Mouse (Mus musculus) heart, embryonic 14.5 days (tissue): ENCODE results near the gene Ngp. TPM values are rescaled to one million over a fixed set of nuclear protein-coding genes. Genes with fewer than 3 reads are reported as not detected.

Source experiments
- ATAC-seq: fragments of 200-750 bp; cut with Nextera tagmentation; 2 replicates; pipeline ENCODE4 v1.8.0; 2017; ENCODE audit warnings: low read depth, moderate TSS enrichment; ENCODE audit not compliant: insufficient number of reproducible peaks, insufficient read depth, low FRiP score
- H3K27ac ChIP-seq, 2 experiments: fragments of 200-500 bp in 1 of 2; fragments of 300-500 bp in 1 of 2; sonication (generic) in 1 of 2; replicated peaks in 1 of 2; 2 replicates each; pipeline ENCODE4 v1.5.1; 2012 to 2014; ENCODE audit warnings: low read depth in 2 of 2, low read length in 2 of 2, control low read depth in 1 of 2, mild to moderate bottlenecking in 1 of 2, mixed read lengths in 1 of 2; ENCODE audit not compliant: control insufficient read depth in 1 of 2, insufficient read depth in 1 of 2
- H3K27me3 ChIP-seq: fragments of 300-500 bp; sonication (generic); 2 replicates; pipeline ENCODE4 v1.6.1; 2014; ENCODE audit warnings: mild to moderate bottlenecking, low read length, control low read depth; ENCODE audit not compliant: control insufficient read depth, insufficient read depth
- H3K36me3 ChIP-seq: fragments of 300-500 bp; sonication (generic); 2 replicates; pipeline ENCODE4 v1.6.1; 2014; ENCODE audit warnings: mild to moderate bottlenecking, control low read depth, low read length, mixed read lengths; ENCODE audit not compliant: control insufficient read depth, insufficient read depth
- H3K4me1 ChIP-seq, 2 experiments: fragments of 200-500 bp in 1 of 2; fragments of 300-500 bp in 1 of 2; sonication (generic) in 1 of 2; 2 replicates each; pipeline ENCODE4 v1.6.1; 2012 to 2014; ENCODE audit warnings: low read length in 2 of 2, control low read depth in 1 of 2, mixed read lengths in 1 of 2; ENCODE audit not compliant: control insufficient read depth in 2 of 2, insufficient read depth in 2 of 2
- H3K4me2 ChIP-seq: fragments of 300-500 bp; sonication (generic); 2 replicates; pipeline ENCODE4 v1.6.1; 2014; ENCODE audit warnings: mild to moderate bottlenecking, low read length
- H3K4me3 ChIP-seq, 2 experiments: fragments of 200-500 bp in 1 of 2; fragments of 300-500 bp in 1 of 2; sonication (generic) in 1 of 2; 2 replicates each; pipeline ENCODE4 v1.5.1; 2012 to 2014; ENCODE audit warnings: low read length in 2 of 2, mild to moderate bottlenecking in 2 of 2, control low read depth in 1 of 2, low read depth in 1 of 2, moderate library complexity in 1 of 2; ENCODE audit not compliant: control insufficient read depth in 1 of 2, insufficient read depth in 1 of 2
- H3K9ac ChIP-seq: fragments of 300-500 bp; sonication (generic); 2 replicates; pipeline ENCODE4 v1.6.1; 2014; ENCODE audit warnings: mild to moderate bottlenecking, low read length
- H3K9me3 ChIP-seq: fragments of 300-500 bp; sonication (generic); 2 replicates; pipeline ENCODE4 v1.6.1; 2016; ENCODE audit warnings: low read length, control low read depth; ENCODE audit not compliant: control insufficient read depth
- WGBS: fragments of 180-500 bp; shearing (Covaris S2); extraction: QIAGEN DNeasy Blood & Tissue Kit; methylation state at CpG from one replicate; pipeline ENCODE4 v1.1.7; 2014; 5-methylcytosine and 5-hydroxymethylcytosine counted together
- polyA plus RNA-seq: library from polyadenylated mRNA; unstranded; fragments of >200 nt; fragmentation: Nextera tagmentation; extraction: Ambion mirVana; gene quantifications from 2 replicates; pipeline ENCODE4 v1.2.1, GENCODE M21; 2014

Ngp gene
- polyA plus RNA-seq, 1 experiment from 2014 or later = 4.2 TPM

DNA sequence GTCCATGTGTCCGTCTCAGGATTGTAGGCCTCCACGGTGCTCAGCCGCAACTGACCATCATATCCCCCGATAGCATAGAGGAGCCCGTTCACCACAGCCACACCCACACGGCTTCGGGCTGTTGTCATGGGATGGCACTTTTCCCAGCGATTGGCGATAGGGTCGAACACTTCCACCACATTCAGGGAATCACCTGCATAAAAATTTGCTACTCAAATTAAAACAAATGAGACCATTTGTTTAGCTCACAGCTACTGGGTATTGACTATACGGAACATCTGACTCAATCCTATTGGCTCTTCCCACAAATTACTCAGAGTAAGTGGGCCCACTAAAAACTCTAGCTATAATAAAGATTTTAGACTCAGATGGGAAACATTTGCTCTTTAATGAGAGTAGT, 16.5 kb downstream of the Ngp start:
- Histone ChIP-seq H3K4me1 (no peaks in the 10 kb centered on the region), H3K4me3 (no peak overlapping the region), H3K27me3 (no peaks in the 10 kb centered on the region), H3K4me2 (no peak overlapping the region), H3K27ac (no peak overlapping the region), H3K9me3 (no peaks in the 10 kb centered on the region), H3K36me3 (peaks cover 63% of the 10 kb centered on the region), H3K9ac (no peak overlapping the region)
- ATAC-seq = no peak
- WGBS = 93% methylated on average over 11 of the region's 11 CpGs

DNA sequence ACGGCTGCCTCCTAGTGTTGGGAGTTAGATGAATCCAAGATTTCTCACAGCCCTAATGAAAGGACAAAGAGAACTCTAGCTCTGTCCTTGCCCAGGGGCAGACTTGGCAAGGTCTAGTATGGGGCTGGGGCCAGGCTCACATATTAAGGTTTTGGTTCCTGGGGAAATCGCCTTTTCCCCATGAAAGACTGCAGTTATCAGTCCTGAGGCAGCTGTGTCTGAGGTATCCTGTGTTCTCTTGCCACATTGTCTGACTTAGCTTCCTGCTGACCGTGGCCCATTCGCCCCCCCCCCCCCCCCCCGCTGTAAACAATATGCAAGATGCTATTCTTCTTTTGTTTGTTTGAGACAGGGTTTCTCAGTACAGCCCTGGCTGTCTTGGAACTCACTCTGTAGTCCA, 20.5 kb downstream of the Ngp start:
- H3K4me3 ChIP-seq = no peak overlapping the region
- no peaks in the 10 kb centered on the region for H3K27me3 ChIP-seq
- H3K4me1 ChIP-seq = no peaks in the 10 kb centered on the region
- no peak overlapping the region for H3K4me2 ChIP-seq
- H3K9me3 ChIP-seq = no peaks in the 10 kb centered on the region
- no peak overlapping the region for H3K27ac ChIP-seq
- 64% methylated on average over 3 of the region's 5 CpGs for WGBS
- H3K36me3 ChIP-seq = peaks cover 42% of the 10 kb centered on the region
- no peak for ATAC-seq
- no peak overlapping the region for H3K9ac ChIP-seq

DNA sequence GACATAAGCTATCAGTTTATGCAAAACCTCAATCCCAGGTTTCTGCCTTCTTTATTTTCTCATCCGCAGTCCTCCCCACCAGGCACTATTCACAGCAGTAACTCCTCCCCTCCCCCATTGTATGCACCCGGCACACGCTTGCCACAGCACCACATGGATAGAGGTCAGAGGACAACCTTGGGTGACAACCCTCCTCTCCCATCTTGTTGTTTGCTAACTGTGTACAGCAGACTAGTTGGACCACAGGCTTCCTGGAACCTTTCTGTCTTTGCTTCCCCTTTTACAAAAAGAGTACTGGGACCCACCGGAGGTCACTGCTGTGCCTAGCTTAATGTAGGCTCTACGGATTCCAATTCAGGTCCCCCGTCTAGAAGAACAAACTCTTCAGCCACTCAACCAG, 21.0 kb downstream of the Ngp start:
- no peak for ATAC-seq
- H3K27ac ChIP-seq = no peak overlapping the region
- no peak overlapping the region for H3K4me3 ChIP-seq
- H3K9me3 ChIP-seq = no peaks in the 10 kb centered on the region
- no peak overlapping the region for H3K4me2 ChIP-seq
- H3K27me3 ChIP-seq = no peaks in the 10 kb centered on the region
- peaks cover 37% of the 10 kb centered on the region for H3K36me3 ChIP-seq
- 90% methylated on average over 6 of the region's 6 CpGs for WGBS
- no peak overlapping the region for H3K9ac ChIP-seq
- no peaks in the 10 kb centered on the region for H3K4me1 ChIP-seq

DNA sequence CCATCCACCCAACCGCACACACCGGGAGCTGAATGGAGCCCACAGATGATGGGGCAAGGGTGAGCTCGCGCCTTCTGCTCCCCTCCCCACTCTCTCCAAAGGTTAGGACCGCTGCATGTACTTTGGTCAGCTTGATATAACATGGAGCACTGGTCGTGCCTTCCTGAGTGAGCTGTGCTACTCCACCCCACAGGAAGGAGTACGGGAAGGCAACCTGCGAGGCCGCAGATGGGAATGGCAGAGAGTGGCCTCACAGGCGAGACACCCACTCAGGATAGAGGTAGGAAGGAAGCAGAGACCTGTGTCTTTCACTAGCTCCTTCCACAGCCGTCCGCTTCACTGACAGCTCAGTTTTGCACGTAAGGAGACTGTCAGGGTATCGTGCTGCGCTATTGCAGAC, 28.8 kb downstream of the Ngp start:
- H3K27ac ChIP-seq = no peak overlapping the region
- no peaks in the 10 kb centered on the region for H3K4me1 ChIP-seq
- WGBS = 79% methylated on average over 15 of the region's 15 CpGs
- no peak overlapping the region for H3K4me3 ChIP-seq
- no peak overlapping the region for H3K9ac ChIP-seq
- no peak for ATAC-seq
- peaks cover 33% of the 10 kb centered on the region for H3K36me3 ChIP-seq
- H3K4me2 ChIP-seq = no peak overlapping the region
- H3K27me3 ChIP-seq = no peaks in the 10 kb centered on the region
- no peaks in the 10 kb centered on the region for H3K9me3 ChIP-seq

DNA sequence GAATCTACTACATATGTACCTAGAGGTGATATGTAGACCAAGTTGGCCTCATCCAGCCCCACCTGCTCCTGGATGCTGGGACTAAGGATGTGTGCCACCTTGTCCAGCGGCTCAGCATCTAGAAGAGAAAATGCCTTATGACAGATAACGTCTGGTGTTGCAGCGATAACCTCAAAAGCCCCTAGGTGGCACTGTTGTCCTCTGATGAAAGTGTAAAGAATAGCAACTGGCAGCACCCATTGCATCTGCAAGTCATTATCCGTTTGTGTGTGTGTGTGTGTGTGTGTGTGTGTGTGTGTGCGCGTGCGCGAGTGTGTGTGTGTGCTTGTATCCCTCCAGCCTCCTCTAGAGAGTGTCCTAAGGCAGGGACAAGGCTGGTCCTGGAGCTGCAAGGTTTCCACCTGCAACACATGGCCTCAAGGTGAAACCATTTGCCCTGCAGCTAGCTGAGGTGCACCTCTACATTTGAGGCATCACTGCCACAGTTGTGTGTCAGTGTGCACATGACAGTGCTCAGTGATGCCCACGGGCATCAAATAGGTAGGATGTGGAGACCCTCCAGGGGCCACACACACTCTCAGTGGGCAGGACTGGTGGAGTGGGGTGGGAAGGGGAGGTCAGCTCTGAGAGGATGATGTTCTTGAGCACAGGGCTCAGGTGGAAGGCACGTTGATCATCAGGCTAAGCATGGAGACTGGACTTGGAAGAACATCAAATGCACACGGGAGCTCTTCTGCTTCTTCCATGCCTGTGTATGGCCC, 29.5 kb downstream of the Ngp start:
- Histone ChIP-seq H3K9ac (no peak overlapping the region), H3K36me3 (peaks cover 33% of the 10 kb centered on the region), H3K4me2 (no peak overlapping the region), H3K9me3 (no peaks in the 10 kb centered on the region), H3K27me3 (no peaks in the 10 kb centered on the region), H3K4me1 (no peaks in the 10 kb centered on the region), H3K27ac (no peak overlapping the region), H3K4me3 (no peak overlapping the region)
- 29% methylated on average over 11 of the region's 11 CpGs for WGBS
- no peak; the same call in 1 of the 2 replicates for ATAC-seq

DNA sequence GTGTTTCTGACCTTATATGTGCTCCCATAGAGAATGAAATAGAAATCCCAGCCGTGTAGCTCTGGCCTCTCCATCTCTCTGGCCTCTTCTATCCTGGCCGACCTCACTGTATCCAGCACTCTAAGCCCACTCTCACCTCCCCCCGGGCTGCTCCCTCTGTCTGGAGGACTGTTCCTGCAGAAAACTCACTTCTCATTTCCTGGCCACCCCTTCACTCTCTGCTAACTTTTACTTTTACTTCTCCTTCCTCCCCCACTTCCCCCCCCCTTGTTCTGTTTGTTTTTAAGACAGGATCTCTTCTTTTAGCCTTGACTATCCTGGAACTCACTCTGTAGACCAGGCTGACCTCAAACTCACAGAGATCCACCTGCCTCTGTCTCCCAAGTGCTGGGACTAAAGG, 33.0 kb downstream of the Ngp start:
- no peaks in the 10 kb centered on the region for H3K4me1 ChIP-seq
- peaks cover 31% of the 10 kb centered on the region for H3K36me3 ChIP-seq
- no peaks in the 10 kb centered on the region for H3K9me3 ChIP-seq
- no peak overlapping the region for H3K27ac ChIP-seq
- no peak for ATAC-seq
- H3K9ac ChIP-seq = no peak overlapping the region
- no peak overlapping the region for H3K4me2 ChIP-seq
- H3K27me3 ChIP-seq = no peaks in the 10 kb centered on the region
- no peak overlapping the region for H3K4me3 ChIP-seq
- 82% methylated on average over 3 of the region's 3 CpGs for WGBS

DNA sequence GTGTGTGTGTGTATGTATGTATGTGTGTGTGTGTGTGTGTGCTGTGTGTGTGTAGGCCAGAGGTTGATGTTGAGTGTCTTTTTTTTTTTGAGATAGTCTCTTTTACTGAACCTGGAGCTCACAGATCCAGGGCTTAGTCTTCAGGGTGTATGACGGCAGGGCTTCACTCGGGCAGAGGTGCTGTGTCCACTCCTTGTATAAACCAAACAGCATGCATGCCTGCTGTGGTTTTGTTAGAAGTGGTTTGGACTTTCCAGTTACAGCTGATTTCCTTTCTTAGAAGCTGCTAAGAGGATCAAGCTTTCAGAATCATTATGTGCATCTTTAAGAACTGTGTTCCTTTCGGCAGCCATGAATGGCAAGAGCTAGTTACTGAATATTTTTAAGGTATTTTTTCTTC, 38.4 kb downstream of the Ngp start:
- H3K4me1 ChIP-seq = peaks cover 4 to 8% of the 10 kb centered on the region in 2 experiments; a peak in 2 of 4 replicates
- no peak overlapping the region for H3K4me3 ChIP-seq
- H3K9ac ChIP-seq = no peak overlapping the region
- no peak overlapping the region for H3K4me2 ChIP-seq
- no peaks in the 10 kb centered on the region for H3K9me3 ChIP-seq
- 81% methylated on average over 3 of the region's 3 CpGs for WGBS
- no peak overlapping the region for H3K27ac ChIP-seq
- peaks cover 14% of the 10 kb centered on the region for H3K36me3 ChIP-seq
- no peaks in the 10 kb centered on the region for H3K27me3 ChIP-seq
- ATAC-seq = no peak
